Mouse (Mus musculus) hindbrain, embryonic 11.5 days (tissue): ENCODE results near the gene Clstn1. TPM values are rescaled to one million over a fixed set of nuclear protein-coding genes. Genes with fewer than 3 reads are reported as not detected.
A peak's percentile ranks its signal among the peaks of the same experiment; 100 is the strongest.

Experiments
- ATAC-seq: fragments of 200-750 bp; cut with Nextera tagmentation; 2 replicates; pipeline ENCODE4 v1.8.0; 2017; ENCODE audit warnings: mild to moderate bottlenecking, moderate TSS enrichment, moderate library complexity; ENCODE audit not compliant: low FRiP score
- DNase-seq: peaks from one replicate; pipeline ENCODE4 v3.0.0-alpha.2; 2015; ENCODE audit warnings: low spot score
- H3K27ac ChIP-seq: fragments of 300-500 bp; sonication (generic); 2 replicates; pipeline ENCODE4 v1.5.1; 2014; ENCODE audit warnings: mild to moderate bottlenecking, low read depth, low read length
- H3K27me3 ChIP-seq: fragments of 300-500 bp; sonication (generic); 2 replicates; pipeline ENCODE4 v1.6.1; 2014; ENCODE audit warnings: mild to moderate bottlenecking, low read length, moderate library complexity, mixed read lengths; ENCODE audit not compliant: control insufficient read depth, insufficient read depth
- H3K36me3 ChIP-seq: fragments of 300-500 bp; sonication (generic); 2 replicates; pipeline ENCODE4 v1.6.1; 2014; ENCODE audit warnings: mild to moderate bottlenecking, low read length, moderate library complexity, mixed read lengths; ENCODE audit not compliant: control insufficient read depth, insufficient read depth
- H3K4me1 ChIP-seq: fragments of 300-500 bp; sonication (generic); replicated peaks from 2 replicates; pipeline ENCODE4 v1.6.1; 2014; ENCODE audit warnings: low read length, mixed read lengths; ENCODE audit not compliant: control insufficient read depth, insufficient read depth
- H3K4me2 ChIP-seq: fragments of 300-500 bp; sonication (generic); replicated peaks from 2 replicates; pipeline ENCODE4 v1.6.1; 2014; ENCODE audit warnings: mild to moderate bottlenecking, low read depth, low read length
- H3K4me3 ChIP-seq: fragments of 300-500 bp; sonication (generic); 2 replicates; pipeline ENCODE4 v1.5.1; 2014; ENCODE audit warnings: low read depth, low read length
- H3K9ac ChIP-seq: fragments of 300-500 bp; sonication (generic); 2 replicates; pipeline ENCODE4 v1.6.1; 2014; ENCODE audit warnings: low read depth, low read length
- H3K9me3 ChIP-seq: fragments of 300-500 bp; sonication (generic); 2 replicates; pipeline ENCODE4 v1.6.1; 2016; ENCODE audit warnings: low read length; ENCODE audit not compliant: control insufficient read depth
- WGBS: fragments of 180-500 bp; shearing (Covaris S2); extraction: QIAGEN DNeasy Blood & Tissue Kit; methylation state at CpG from one replicate; pipeline ENCODE4 v1.1.7; 2014; 5-methylcytosine and 5-hydroxymethylcytosine counted together
- polyA plus RNA-seq: library from polyadenylated mRNA; unstranded; fragments of >200 nt; fragmentation: Nextera tagmentation; extraction: Ambion mirVana; gene quantifications from 2 replicates; pipeline ENCODE4 v1.2.1, GENCODE M21; 2014

Clstn1 gene
- polyA plus RNA-seq, 1 experiment from 2014 or later, result 33.0 TPM

- no peak overlapping the region for H3K4me3 ChIP-seq
- H3K36me3 ChIP-seq, result peaks cover 7% of the 10 kb centered on the region; the same call in 1 of the 2 replicates
- H3K4me1 ChIP-seq, result no peaks in the 10 kb centered on the region
- ATAC-seq (no peak), DNase-seq (no peak)
- 60% methylated on average over 8 of the region's 8 CpGs for WGBS
- H3K27ac ChIP-seq, result no peak overlapping the region
- no peak overlapping the region for H3K9ac ChIP-seq
- H3K4me2 ChIP-seq, result no peak overlapping the region
- H3K9me3 ChIP-seq, result no peaks in the 10 kb centered on the region
- H3K27me3 ChIP-seq, result no peaks in the 10 kb centered on the region
Measured at GRCm38 (mm10) chr4:149641400-149641799, 55.1 kb downstream of the Clstn1 start.

DNA sequence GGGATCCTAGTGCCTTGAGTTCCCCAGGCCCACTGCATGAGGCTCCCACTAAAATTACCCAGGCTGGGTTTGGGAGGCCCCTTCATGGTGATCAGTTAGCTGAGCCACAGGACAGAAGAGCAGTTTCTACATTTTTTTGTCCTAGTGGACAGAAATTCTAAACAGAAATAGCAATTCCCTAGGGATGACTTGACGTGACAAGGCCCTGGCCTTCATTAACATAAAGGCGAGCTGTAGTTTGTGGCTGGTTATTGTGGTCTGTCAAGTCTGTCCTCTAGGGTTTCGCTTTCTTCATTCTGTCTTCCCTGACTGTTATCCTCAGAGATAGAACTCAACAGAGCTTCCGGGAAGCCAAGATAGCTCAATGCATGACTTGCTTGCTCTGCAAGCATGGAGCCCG lies 55.7 kb downstream of the Clstn1 start:
- H3K27ac ChIP-seq, result no peak overlapping the region
- H3K4me2 ChIP-seq, result no peak overlapping the region
- H3K4me1 ChIP-seq, result no peaks in the 10 kb centered on the region
- H3K36me3 ChIP-seq, result peaks cover 7% of the 10 kb centered on the region; the same call in 1 of the 2 replicates
- no peak overlapping the region for H3K4me3 ChIP-seq
- ATAC-seq (no peak), DNase-seq (no peak)
- no peaks in the 10 kb centered on the region for H3K27me3 ChIP-seq
- H3K9me3 ChIP-seq, result no peaks in the 10 kb centered on the region
- WGBS, result 80% methylated on average over 5 of the region's 5 CpGs
- H3K9ac ChIP-seq, result no peak overlapping the region

DNA sequence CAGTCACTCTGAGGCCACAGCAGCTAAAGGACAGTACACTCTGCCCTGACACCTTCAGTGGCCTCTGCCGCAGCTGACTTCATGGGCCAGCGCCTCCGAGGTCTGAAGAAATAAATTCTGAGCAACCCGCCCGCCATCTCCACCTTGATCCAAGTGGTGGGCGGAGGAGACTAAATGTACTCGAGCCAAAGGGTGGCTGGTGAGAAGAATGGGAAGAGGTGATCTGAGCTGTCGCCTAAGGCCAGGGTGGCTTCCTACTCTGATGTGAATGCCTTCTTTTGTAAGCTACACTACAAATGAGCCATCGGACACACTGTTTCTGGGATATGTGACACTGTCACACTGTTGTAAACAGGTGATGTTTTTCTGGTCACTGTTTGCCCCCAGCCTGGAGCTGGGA lies 59.5 kb downstream of the Clstn1 start:
- H3K36me3 ChIP-seq, result peaks cover 9% of the 10 kb centered on the region; the same call in 1 of the 2 replicates
- H3K9me3 ChIP-seq, result no peaks in the 10 kb centered on the region
- DNase-seq (no peak), ATAC-seq (no peak)
- H3K4me3 ChIP-seq, result no peak overlapping the region
- 94% methylated on average over 9 of the region's 9 CpGs for WGBS
- H3K4me1 ChIP-seq, result no peaks in the 10 kb centered on the region
- H3K27ac ChIP-seq, result no peak overlapping the region
- no peak overlapping the region for H3K4me2 ChIP-seq
- no peaks in the 10 kb centered on the region for H3K27me3 ChIP-seq
- H3K9ac ChIP-seq, result no peak overlapping the region

- DNase-seq, result no peak
- no peaks in the 10 kb centered on the region for H3K4me1 ChIP-seq
- ATAC-seq, result no peak
- no peak overlapping the region for H3K4me2 ChIP-seq
- H3K27me3 ChIP-seq, result no peaks in the 10 kb centered on the region
- no peak overlapping the region for H3K4me3 ChIP-seq
- no peaks in the 10 kb centered on the region for H3K9me3 ChIP-seq
- H3K9ac ChIP-seq, result no peak overlapping the region
- WGBS, result 90% methylated on average over 20 of the region's 20 CpGs
- 0 out of 2 replicates have a peak, but pooled peaks cover 8% of the 10 kb centered on the region for H3K36me3 ChIP-seq
- no peak overlapping the region for H3K27ac ChIP-seq
Measured at GRCm38 (mm10) chr4:149648031-149648805, 62.0 kb downstream of the Clstn1 start.

DNA sequence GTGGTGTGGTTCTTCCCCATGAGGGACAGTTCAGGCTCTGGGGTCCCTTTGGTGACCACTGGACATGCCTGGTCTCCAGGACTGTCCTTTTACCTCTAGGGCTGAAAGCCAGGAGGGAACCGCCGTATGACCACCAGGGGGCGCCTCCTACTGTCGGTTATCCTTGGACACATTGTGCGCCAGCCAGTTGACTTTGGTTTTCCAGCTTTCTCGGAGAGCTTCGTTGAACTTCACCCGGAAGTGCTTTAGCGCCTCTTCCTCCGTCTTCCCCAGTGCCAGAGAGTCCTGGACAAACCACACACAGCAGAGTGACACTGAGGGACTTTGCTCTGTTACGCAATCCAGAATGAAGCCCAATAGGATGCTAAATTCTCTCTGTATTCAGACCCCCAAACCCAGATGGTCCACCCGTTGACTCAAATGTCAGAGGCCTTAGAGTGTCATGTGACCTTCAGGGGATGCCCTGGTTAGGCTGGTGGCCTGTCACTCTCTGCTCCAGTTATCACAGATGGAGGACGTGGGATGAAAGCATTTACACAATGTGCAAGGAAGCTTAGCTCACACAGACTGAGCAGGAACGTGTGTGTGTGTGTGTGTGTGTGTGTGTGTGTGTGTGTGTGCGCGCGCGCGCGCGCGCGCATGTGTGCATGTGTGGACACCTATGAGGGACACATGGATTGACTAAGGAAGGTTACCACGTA lies 64.4 kb downstream of the Clstn1 start:
- Histone ChIP-seq H3K9ac (no peak overlapping the region), H3K27me3 (no peaks in the 10 kb centered on the region), H3K4me1 (no peaks in the 10 kb centered on the region), H3K4me2 (no peak overlapping the region), H3K4me3 (no peak overlapping the region), H3K9me3 (no peaks in the 10 kb centered on the region), H3K27ac (no peak overlapping the region), H3K36me3 (0 out of 2 replicates have a peak, but pooled peaks cover 4% of the 10 kb centered on the region)
- peak; percentile 84 for DNase-seq
- no peak for ATAC-seq
- WGBS, result 67% methylated on average over 24 of the region's 24 CpGs

DNA sequence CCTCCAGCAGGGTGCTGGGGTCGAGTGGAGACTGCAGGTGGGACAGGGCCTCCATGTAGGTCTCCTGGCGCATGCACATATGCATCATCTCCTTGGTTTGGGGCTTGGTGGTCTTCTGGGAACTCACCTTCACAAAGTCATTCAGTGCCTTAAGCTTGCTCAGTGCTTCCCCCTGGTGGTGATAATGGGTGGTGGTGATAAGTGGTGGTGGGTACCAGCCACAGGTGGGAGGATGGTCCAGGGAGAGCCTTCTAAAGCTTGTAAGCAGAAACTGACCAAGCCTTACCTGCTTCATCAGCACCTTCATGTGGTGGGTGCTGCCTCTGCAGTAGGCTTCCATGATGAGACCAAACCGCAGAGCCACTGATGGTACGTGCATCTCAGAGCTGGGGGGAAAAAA lies 68.0 kb downstream of the Clstn1 start:
- DNase-seq, result peak; percentile 57
- no peaks in the 10 kb centered on the region for H3K36me3 ChIP-seq
- no peak overlapping the region for H3K4me2 ChIP-seq
- 89% methylated on average over 4 of the region's 4 CpGs for WGBS
- no peak overlapping the region for H3K9ac ChIP-seq
- ATAC-seq, result no peak
- H3K27ac ChIP-seq, result no peak overlapping the region
- no peak overlapping the region for H3K4me3 ChIP-seq
- H3K27me3 ChIP-seq, result no peaks in the 10 kb centered on the region
- no peaks in the 10 kb centered on the region for H3K4me1 ChIP-seq
- no peaks in the 10 kb centered on the region for H3K9me3 ChIP-seq

DNA sequence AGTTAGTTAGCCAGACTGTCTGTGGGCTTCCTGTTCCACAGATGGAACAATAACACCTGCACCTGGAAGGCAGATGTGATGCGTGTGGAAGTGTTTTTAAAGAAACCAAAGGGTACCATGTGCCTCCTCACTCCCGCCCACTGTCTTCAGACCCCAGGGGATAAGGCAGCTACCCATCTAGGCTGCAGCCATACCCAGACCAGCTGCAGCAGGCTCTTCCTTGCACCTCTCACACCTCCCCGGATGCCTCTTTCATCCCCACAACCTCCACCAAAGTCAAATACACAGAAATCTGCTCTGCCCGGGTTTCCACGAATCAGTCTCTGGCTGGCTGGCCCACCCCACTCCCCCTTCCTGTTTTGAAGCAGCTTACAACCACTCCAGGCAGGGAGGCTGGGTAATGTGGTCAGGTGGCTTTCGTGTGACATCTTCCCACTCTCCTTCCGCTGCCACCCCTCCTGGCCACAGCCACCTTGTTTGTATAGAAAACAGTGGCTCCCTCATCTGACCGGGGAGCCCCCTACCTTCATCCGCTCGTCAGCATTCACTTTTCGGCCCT lies 71.7 kb downstream of the Clstn1 start:
- no peak overlapping the region for H3K27ac ChIP-seq
- no peaks in the 10 kb centered on the region for H3K4me1 ChIP-seq
- no peaks in the 10 kb centered on the region for H3K27me3 ChIP-seq
- H3K36me3 ChIP-seq, result no peaks in the 10 kb centered on the region
- ATAC-seq (no peak), DNase-seq (no peak)
- 70% methylated on average over 11 of the region's 11 CpGs for WGBS
- H3K9me3 ChIP-seq, result no peaks in the 10 kb centered on the region
- no peak overlapping the region for H3K4me2 ChIP-seq
- no peak overlapping the region for H3K4me3 ChIP-seq
- no peak overlapping the region for H3K9ac ChIP-seq

DNA sequence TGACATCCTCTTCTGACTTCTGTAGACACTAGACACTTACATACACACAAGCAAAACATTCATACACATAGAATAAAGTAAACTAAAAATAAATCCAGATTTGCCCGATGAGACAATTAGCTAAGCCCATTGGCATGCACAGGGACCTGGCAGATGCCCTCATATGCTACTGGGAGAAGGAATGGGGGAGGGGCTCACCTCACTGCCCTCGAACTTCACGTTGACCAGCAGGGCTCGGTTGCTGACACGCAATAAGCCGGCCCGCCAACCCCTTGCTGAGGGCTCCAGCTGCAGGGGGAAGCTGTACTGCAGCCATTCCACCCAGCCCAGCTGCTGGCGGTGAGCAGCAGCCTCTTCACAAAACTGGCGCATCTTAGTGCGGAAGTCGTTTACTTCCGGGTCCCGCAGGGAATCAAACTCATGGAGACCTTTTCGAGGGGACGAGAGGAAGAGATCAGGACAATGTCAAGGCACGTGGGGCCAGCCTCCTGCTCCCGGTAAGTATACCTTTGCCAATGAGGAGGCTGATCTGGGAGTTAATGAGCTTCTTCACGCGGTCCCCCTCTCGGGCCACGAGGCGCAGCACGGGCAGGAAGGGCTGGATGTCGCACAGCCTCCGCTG lies 73.3 kb downstream of the Clstn1 start:
- H3K27me3 ChIP-seq, result no peaks in the 10 kb centered on the region
- no peak overlapping the region for H3K27ac ChIP-seq
- H3K36me3 ChIP-seq, result no peaks in the 10 kb centered on the region
- 68% methylated on average over 25 of the region's 25 CpGs for WGBS
- no peak overlapping the region for H3K4me2 ChIP-seq
- ATAC-seq, result no peak
- no peak for DNase-seq
- H3K4me1 ChIP-seq, result no peaks in the 10 kb centered on the region
- H3K9me3 ChIP-seq, result no peaks in the 10 kb centered on the region
- H3K9ac ChIP-seq, result no peak overlapping the region
- H3K4me3 ChIP-seq, result no peak overlapping the region
